Mouse (Mus musculus) retina, embryonic 14.5 days (tissue): ENCODE measurements around the gene Morn1.

ENCODE experiments used
- DNase-seq: peaks from one replicate; pipeline ENCODE4 v3.0.0-alpha.2; 2015; ENCODE audit warnings: low spot score

The Morn1 gene

GRCm38 (mm10) chr4:155140150-155140549 lies 53.8 kb downstream of the Morn1 start:
- DNase-seq = no peak

GRCm38 (mm10) chr4:155140795-155141265 lies 54.5 kb downstream of the Morn1 start:
- DNase-seq = no peak

GRCm38 (mm10) chr4:155142836-155143235 lies 56.5 kb downstream of the Morn1 start:
- DNase-seq = no peak

- no peak for DNase-seq
Measured at GRCm38 (mm10) chr4:155143411-155143810, 57.0 kb downstream of the Morn1 start.

GRCm38 (mm10) chr4:155143871-155144502 lies 57.6 kb downstream of the Morn1 start:
- DNase-seq = peak; percentile 60

- no peak for DNase-seq
Measured at GRCm38 (mm10) chr4:155144548-155145180, 58.3 kb downstream of the Morn1 start.

- DNase-seq = no peak
Measured at GRCm38 (mm10) chr4:155146107-155146823, 59.9 kb downstream of the Morn1 start.

GRCm38 (mm10) chr4:155148453-155148852 lies 62.1 kb downstream of the Morn1 start:
- no peak for DNase-seq

GRCm38 (mm10) chr4:155148910-155149698 lies 62.7 kb downstream of the Morn1 start:
- no peak for DNase-seq

GRCm38 (mm10) chr4:155149941-155150275 lies 63.5 kb downstream of the Morn1 start:
- DNase-seq = no peak

- peak; percentile 78 for DNase-seq
Measured at GRCm38 (mm10) chr4:155150276-155151113, 64.1 kb downstream of the Morn1 start.

GRCm38 (mm10) chr4:155151221-155151788 lies 64.9 kb downstream of the Morn1 start:
- no peak for DNase-seq

- no peak for DNase-seq
Measured at GRCm38 (mm10) chr4:155151845-155152244, 65.5 kb downstream of the Morn1 start.

GRCm38 (mm10) chr4:155152476-155152875 lies 66.1 kb downstream of the Morn1 start:
- no peak for DNase-seq

GRCm38 (mm10) chr4:155153389-155154072 lies 67.2 kb downstream of the Morn1 start:
- DNase-seq = no peak

- DNase-seq = no peak
Measured at GRCm38 (mm10) chr4:155154986-155155385, 68.6 kb downstream of the Morn1 start.

GRCm38 (mm10) chr4:155156734-155157133 lies 70.4 kb downstream of the Morn1 start:
- DNase-seq = no peak

- no peak for DNase-seq
Measured at GRCm38 (mm10) chr4:155157871-155158542, 71.6 kb downstream of the Morn1 start.

GRCm38 (mm10) chr4:155158543-155158917 lies 72.2 kb downstream of the Morn1 start:
- DNase-seq = no peak
